Mouse (Mus musculus): Measurements from ENCODE around the gene Gm49405.
"Not testable (repeated sequence)": the region's sequence is repeated elsewhere in the genome, so short reads cannot be mapped to it uniquely, and the experiment has no call there.

DNA sequence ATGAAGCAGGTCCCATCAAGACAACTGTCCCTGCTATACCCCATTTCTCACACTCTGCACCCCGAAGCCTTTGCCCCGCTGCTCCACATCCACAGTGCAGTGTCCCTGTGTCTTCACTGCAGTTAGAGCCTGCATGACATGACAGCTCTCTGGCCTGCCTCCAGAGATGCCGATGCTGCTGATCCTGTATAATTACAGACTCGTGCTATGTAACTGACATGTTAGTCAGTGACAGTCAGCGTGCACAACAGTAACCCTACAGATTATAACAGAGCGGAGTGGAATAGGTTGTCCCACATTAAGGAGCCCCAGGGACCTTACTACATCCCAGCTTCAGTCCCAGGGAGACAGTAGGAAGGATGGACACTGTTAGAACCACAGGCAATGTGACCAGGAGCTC lies 25.8 kb upstream of the Gm49405 start:
- not testable (repeated sequence) for TF ChIP-seq CTCF (IDR thresholded peaks at IDR 0.05; ENCODE audit: low read depth); EP300 (optimal IDR thresholded peaks at IDR 0.05)
